Mouse (Mus musculus) lung, adult 2 months (tissue): ENCODE measurements at regions not wholly inside any gene's neighbourhood (a gene's known extent, or its start where the extent isn't known, plus 50 kb on each side); places are given as distances from the start of the nearest gene placed in this dataset.

Experiments used
- CTCF ChIP-seq: fragments of 200-500 bp; IDR thresholded peaks from 2 replicates; pipeline ENCODE4 v1.5.1; 2011; ENCODE audit warnings: mild to moderate bottlenecking, low read length, control low read depth; ENCODE audit not compliant: insufficient read depth
- POLR2A ChIP-seq: fragments of 200-500 bp; IDR thresholded peaks from 2 replicates; pipeline ENCODE4 v1.6.1; 2011; ENCODE audit warnings: low read depth, mild to moderate bottlenecking, control low read depth, low read length, borderline replicate concordance; ENCODE audit errors: extremely low read depth

DNA sequence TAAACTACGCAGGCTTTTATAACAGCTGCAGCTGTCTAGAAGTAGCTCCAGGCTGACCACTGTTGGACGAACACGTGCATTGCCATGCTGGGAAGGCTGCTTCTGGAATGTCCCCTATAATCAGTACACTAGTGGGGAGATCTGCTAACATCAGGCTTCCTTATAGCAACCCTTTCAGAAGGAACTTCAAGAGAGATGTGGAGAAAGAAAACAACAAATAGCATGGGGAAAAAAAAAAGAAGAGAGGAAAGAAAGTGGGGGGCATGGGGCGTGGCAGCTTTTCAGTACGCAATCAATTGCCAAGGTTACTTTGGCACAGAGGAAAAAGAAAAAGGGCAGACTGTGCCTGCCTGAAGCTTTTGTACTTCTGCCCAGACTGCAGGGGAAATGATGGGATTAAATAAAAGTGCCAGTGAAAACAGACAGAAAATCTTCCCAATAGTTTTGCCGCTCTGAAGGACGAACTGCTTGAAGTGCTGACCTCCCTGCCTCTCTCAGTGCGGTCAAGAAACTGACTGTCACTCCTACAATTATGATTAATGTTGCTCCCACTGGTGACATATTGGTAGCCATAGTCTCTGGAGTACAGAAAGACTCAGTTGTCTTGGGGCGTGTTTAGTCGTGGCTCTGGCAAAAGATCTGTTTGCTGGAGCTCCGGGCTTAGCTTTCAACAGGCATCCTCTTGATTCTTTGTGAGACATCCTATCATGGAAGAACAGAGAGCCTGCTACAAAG lies 1078.0 kb downstream of the Diaph3 start:
- peak; percentile 48 for TF ChIP-seq CTCF
- no peak for TF ChIP-seq POLR2A
